ENCODE assay signal across 9 mouse cellular contexts in genomic region chr9:58060677-58061667, GRCm38 (mm10). TPM values are rescaled to one million over a fixed set of nuclear protein-coding genes. Genes with fewer than 3 reads are reported as not detected.
DNase-seq lines count a peak whose midpoint lies in the region; ATAC-seq and TF ChIP-seq lines count a peak whose summit lies in the region.
"Had no signal": no experiment of that assay in that cellular context is flagged by ENCODE, and none has a peak within 500 bp of the region (broad histone marks: within the 10 kb centered on the region; RNA-seq: fewer than 3 reads in every experiment).

No protein-coding gene starts in this region.

- WGBS in hindbrain, embryonic 13.5 days, result 10% methylated on average over 23 of the region's 23 CpGs

- H3K27me3 ChIP-seq in hindbrain, embryonic 13.5 days, result peaks cover 33% of the 10 kb centered on the region

- H3K4me3 ChIP-seq in gastrocnemius, adult 2 months, result no peak overlapping the region
- H3K4me3 ChIP-seq in hindbrain, embryonic 13.5 days, result no peak overlapping the region

- H3K4me1 ChIP-seq in hindbrain, embryonic 13.5 days (replicated peaks), result peaks cover 64% of the 10 kb centered on the region

- H3K4me2 ChIP-seq in hindbrain, embryonic 13.5 days, result no peak overlapping the region

- no peaks in the 10 kb centered on the region for H3K9me3 ChIP-seq in hindbrain, embryonic 13.5 days

- DNase-seq in gastrocnemius, adult 2 months, result peak; percentile 58
- DNase-seq in gastrocnemius, adult 8-10 months (ENCODE audit: low spot score in 2 of 2), result no peak
- peak; percentile 40 for DNase-seq in 3T3-L1 (ENCODE audit: low read depth, low spot score)
- DNase-seq in c-Kit-positive CD71-positive TER-119-negative erythroid progenitor cells, embryonic 14.5 days (ENCODE audit: low read depth), result peak; percentile 31
- DNase-seq in testis, postnatal 10 days (ENCODE audit: low spot score), result peak; percentile 89
- no peak for DNase-seq in left cerebral cortex, postnatal 25 days (ENCODE audit: low spot score in 2 of 2)

- peak overlapping the region; percentile 51 for H3K9ac ChIP-seq in hindbrain, embryonic 13.5 days

- intact Hi-C loops in gastrocnemius, adult 2 months (cut with DNase I), result no loop called here
- intact Hi-C loops in left cerebral cortex, postnatal 25 days (cut with DNase I), result no loop called here

- H3K27ac ChIP-seq in gastrocnemius, adult 2 months, result no peak overlapping the region
- peak overlapping the region; percentile 78 for H3K27ac ChIP-seq in hindbrain, embryonic 13.5 days

- no peaks in the 10 kb centered on the region for H3K36me3 ChIP-seq in hindbrain, embryonic 13.5 days

- no peak for TF ChIP-seq CTCF in gastrocnemius, adult 2 months (IDR thresholded peaks at IDR 0.05)

- peak; percentile 58 for ATAC-seq in hindbrain, embryonic 13.5 days (ENCODE audit: low FRiP score)
- ATAC-seq in megakaryocyte progenitor cell, adult 5-6 weeks (replicated peaks; ENCODE audit: poor library complexity), result peak; percentile 60

RNA-seq across cellular contexts. Expression of gene Stra6, which starts 2.6 kb away (rescaled TPM):
- total RNA-seq in gastrocnemius, adult 2 months (2021), result under 1 TPM; 0.13 to 0.31 TPM
- under 1 TPM in 3 of 4 experiments, not detected in 1; 0.10 to 0.43 (median 0.19) TPM for total RNA-seq in gastrocnemius, adult 8-10 months (2022)
- polyA plus RNA-seq in hindbrain, embryonic 13.5 days (2015; fragmentation: Nextera tagmentation; extraction: Ambion mirVana), result 19.1 and 20.1 TPM in 2 replicates
- total RNA-seq in megakaryocyte progenitor cell, adult 5-6 weeks (2015), result not detected in 2 replicates
- total RNA-seq in megakaryocyte progenitor cell, adult 5-6 weeks (2017), result not detected in 2 replicates
- total RNA-seq in left cerebral cortex, postnatal 25 days (2021), result 1 to 10 TPM; 7.2 to 8.7 TPM

RNA-seq across cellular contexts. Expression of gene Cyp11a1, which starts 54.8 kb away (rescaled TPM):
- under 1 TPM in 1 of 2 experiments, not detected in 1; 0.10 TPM for total RNA-seq in gastrocnemius, adult 2 months (2021)
- total RNA-seq in gastrocnemius, adult 8-10 months (2022), result 1 to 10 TPM in 1 of 4 experiments, under 1 TPM in 1, not detected in 2; 0.27 to 1.3 TPM
- polyA plus RNA-seq in hindbrain, embryonic 13.5 days (2015; fragmentation: Nextera tagmentation; extraction: Ambion mirVana), result 0.31 and 0.57 TPM in 2 replicates
- total RNA-seq in megakaryocyte progenitor cell, adult 5-6 weeks (2015), result 0.15 and 0.47 TPM in 2 replicates
- 0.30 and 1.2 TPM in 2 replicates for total RNA-seq in megakaryocyte progenitor cell, adult 5-6 weeks (2017)
- total RNA-seq in left cerebral cortex, postnatal 25 days (2021), result 1 to 10 TPM; 3.5 to 6.7 TPM
- total RNA-seq: gastrocnemius, postnatal 36 days had no signal

RNA-seq across cellular contexts. Expression of gene Ccdc33, which starts 57.7 kb away (rescaled TPM):
- not detected for total RNA-seq in gastrocnemius, adult 2 months (2021)
- total RNA-seq in gastrocnemius, adult 8-10 months (2022), result not detected
- 0.81 and 0.91 TPM in 2 replicates for polyA plus RNA-seq in hindbrain, embryonic 13.5 days (2015; fragmentation: Nextera tagmentation; extraction: Ambion mirVana)
- total RNA-seq in megakaryocyte progenitor cell, adult 5-6 weeks (2015), result not detected in 2 replicates
- total RNA-seq in megakaryocyte progenitor cell, adult 5-6 weeks (2017), result not detected in 2 replicates
- total RNA-seq in left cerebral cortex, postnatal 25 days (2021), result 1 to 10 TPM in 1 of 2 experiments, under 1 TPM in 1; 0.55 to 1.1 TPM
- total RNA-seq: gastrocnemius, postnatal 36 days had no signal

Comparison
In these comparisons a context has a peak if more than half of its experiments do, and no peak if none do; other contexts are left out.
1. DNase-seq: peak in gastrocnemius, adult 2 months (single experiment), 3T3-L1 (single experiment), c-Kit-positive CD71-positive TER-119-negative erythroid progenitor cells, embryonic 14.5 days (single experiment) and testis, postnatal 10 days (single experiment); none in gastrocnemius, adult 8-10 months (0 of 2) and left cerebral cortex, postnatal 25 days (0 of 2).
2. RNA of gene Stra6, which starts 2.6 kb away (total RNA-seq): 7.2 to 8.7 TPM in left cerebral cortex, postnatal 25 days; 0.13 to 0.31 TPM in gastrocnemius, adult 2 months, 0.10 to 0.43 TPM in gastrocnemius, adult 8-10 months and not detected in megakaryocyte progenitor cell, adult 5-6 weeks; every median in the first group is over 4 times any median in the second.